Mouse (Mus musculus): ENCODE data around the gene Tmem141. TPM values are rescaled to one million over a fixed set of nuclear protein-coding genes. Genes with fewer than 3 reads are reported as not detected.

Gene Tmem141
- polyA plus RNA-seq, 1 experiment from 2014 or later, result 17.5 TPM

DNA sequence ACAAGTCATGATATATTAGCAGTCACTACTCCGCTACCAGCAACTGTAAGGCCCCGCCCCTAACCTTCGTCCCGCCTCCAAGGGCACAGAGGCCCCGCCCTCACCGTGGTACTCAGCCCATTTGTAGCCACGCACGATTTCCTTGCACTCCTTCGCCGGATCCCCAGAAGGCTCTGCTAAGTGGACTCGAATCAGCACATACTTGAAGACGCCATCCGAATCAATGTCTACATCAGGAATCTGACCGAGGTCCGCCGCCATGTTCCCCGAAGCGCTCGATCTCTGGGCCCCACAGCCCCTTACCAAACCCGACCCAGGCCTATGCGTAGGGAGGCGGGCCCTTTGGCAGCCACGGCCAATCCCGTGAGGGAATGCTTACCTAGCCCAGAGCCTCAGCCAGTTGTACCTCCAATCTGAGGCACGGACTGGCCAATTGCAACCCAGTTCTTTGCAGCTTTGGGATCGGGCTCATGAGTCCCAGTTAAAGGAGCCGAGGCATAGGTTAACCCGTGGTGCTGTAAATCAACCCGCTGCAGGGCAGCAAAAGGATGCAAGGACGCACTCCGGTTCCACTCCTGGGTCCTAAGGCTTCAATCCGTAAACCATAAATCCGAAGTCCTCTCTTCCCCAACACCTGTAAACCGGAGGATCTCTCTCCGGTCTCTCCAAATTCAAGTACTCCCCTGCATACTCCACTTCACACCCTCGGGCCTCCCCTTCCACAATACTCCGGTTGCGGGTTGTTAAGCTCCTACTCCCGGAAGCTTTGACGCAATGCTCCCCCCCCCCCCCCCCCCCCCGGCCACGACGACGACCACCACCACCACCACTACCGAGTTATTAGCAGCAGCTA, 47.0 kb downstream of the Tmem141 start, which contains the start of the genes Mamdc4 and Phpt1:
TSS of gene Mamdc4 (minus strand) at position 267 of the 853 bp plus-strand sequence.
TSS of gene Phpt1 (minus strand) at position 646 of the 853 bp plus-strand sequence.
- WGBS, result under 1% methylated on average over 44 of the region's 45 CpGs
- peak within 1 kb of the TSS; percentile 92 for H3K4me2 ChIP-seq (ENCODE audit: low read depth, low read length)
- peaks cover 42% of the 10 kb centered on the region for H3K27me3 ChIP-seq (ENCODE audit: control insufficient read depth, insufficient read depth, low read length)
- no peaks in the 10 kb centered on the region for H3K9me3 ChIP-seq (replicated peaks; ENCODE audit: control insufficient read depth, low read length)
- peak within 1 kb of the TSS; percentile 68 for H3K9ac ChIP-seq (replicated peaks; ENCODE audit: low read length)
- no peaks in the 10 kb centered on the region for H3K36me3 ChIP-seq (replicated peaks; ENCODE audit: control insufficient read depth, insufficient read depth, low read depth, low read length)
- H3K4me1 ChIP-seq (ENCODE audit: control insufficient read depth, insufficient read depth, low read length), result peaks cover 3% of the 10 kb centered on the region
- peak within 1 kb of the TSS; percentile 56 for H3K4me3 ChIP-seq (ENCODE audit: low read depth, low read length)
- DNase-seq (ENCODE audit: low spot score), result peak; percentile 99
- H3K27ac ChIP-seq (replicated peaks; ENCODE audit: low read depth, low read length), result peak within 1 kb of the TSS; percentile 75
- peak; percentile 98 for ATAC-seq (replicated peaks; ENCODE audit: insufficient number of reproducible peaks, low FRiP score, low TSS enrichment, low read depth)

DNA sequence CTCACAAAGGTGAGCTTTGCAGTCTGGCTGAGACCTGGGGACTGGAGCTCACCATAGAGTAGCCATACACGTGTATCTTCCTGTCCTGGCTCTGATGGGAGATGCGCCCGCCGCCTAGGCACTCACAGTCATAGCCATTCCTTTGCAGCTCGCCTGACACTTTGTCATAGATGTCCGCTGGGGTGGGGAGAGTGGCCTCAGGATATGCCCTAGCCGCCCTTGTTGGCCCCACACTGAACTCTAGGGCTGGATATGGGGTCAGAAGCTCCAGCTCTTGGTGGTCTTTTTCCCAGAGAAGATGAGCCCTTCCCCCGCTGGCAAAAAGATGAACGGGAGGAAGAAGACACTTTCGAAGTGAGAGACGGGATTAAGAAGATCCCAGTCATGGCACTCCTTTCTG, 47.7 kb downstream of the Tmem141 start:
- peak overlapping the region; percentile 92 for H3K4me2 ChIP-seq (ENCODE audit: low read depth, low read length)

DNA sequence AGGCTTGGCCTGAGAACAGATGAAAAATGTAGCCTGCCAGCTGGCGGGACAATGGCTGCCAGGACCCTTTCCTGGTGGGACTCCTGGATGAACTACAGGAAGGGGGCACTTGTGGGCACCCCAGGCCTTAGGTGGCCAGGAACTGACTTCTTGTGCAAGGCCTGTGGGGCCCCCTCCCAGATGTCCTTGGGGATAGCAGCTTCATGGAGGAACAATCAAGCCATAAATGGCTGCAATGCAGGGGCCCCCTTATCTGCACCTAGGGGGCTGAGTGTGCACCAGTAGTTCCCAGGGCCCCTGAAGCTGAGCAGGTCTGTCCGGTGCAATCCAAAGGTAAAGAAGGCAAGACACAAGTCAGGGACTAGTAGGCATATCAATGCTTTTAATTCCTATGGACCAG, 48.7 kb downstream of the Tmem141 start:
- DNase-seq (ENCODE audit: low spot score), result no peak
- 89% methylated on average over 2 of the region's 2 CpGs for WGBS
- no peak overlapping the region for H3K4me3 ChIP-seq (ENCODE audit: low read depth, low read length)
- no peak overlapping the region for H3K9ac ChIP-seq (replicated peaks; ENCODE audit: low read length)
- no peak overlapping the region for H3K27ac ChIP-seq (replicated peaks; ENCODE audit: low read depth, low read length)
- H3K9me3 ChIP-seq (replicated peaks; ENCODE audit: control insufficient read depth, low read length), result no peaks in the 10 kb centered on the region
- peaks cover 25% of the 10 kb centered on the region for H3K27me3 ChIP-seq (ENCODE audit: control insufficient read depth, insufficient read depth, low read length)
- H3K4me2 ChIP-seq (ENCODE audit: low read depth, low read length), result no peak overlapping the region
- no peaks in the 10 kb centered on the region for H3K36me3 ChIP-seq (replicated peaks; ENCODE audit: control insufficient read depth, insufficient read depth, low read depth, low read length)
- H3K4me1 ChIP-seq (ENCODE audit: control insufficient read depth, insufficient read depth, low read length), result peaks cover 3% of the 10 kb centered on the region
- no peak for ATAC-seq (replicated peaks; ENCODE audit: insufficient number of reproducible peaks, low FRiP score, low TSS enrichment, low read depth)

More for the DNA sequence above, 47.7 kb downstream of the Tmem141 start:
- DNase-seq (ENCODE audit: low spot score), result no peak
- Histone ChIP-seq H3K4me3 (ENCODE audit: low read depth, low read length) (peak overlapping the region; percentile 56), H3K4me1 (ENCODE audit: control insufficient read depth, insufficient read depth, low read length) (peaks cover 3% of the 10 kb centered on the region), H3K9ac (replicated peaks; ENCODE audit: low read length) (peak overlapping the region; percentile 68), H3K9me3 (replicated peaks; ENCODE audit: control insufficient read depth, low read length) (no peaks in the 10 kb centered on the region), H3K27ac (replicated peaks; ENCODE audit: low read depth, low read length) (no peak overlapping the region), H3K27me3 (ENCODE audit: control insufficient read depth, insufficient read depth, low read length) (peaks cover 36% of the 10 kb centered on the region), H3K36me3 (replicated peaks; ENCODE audit: control insufficient read depth, insufficient read depth, low read depth, low read length) (no peaks in the 10 kb centered on the region)
- 19% methylated on average over 11 of the region's 11 CpGs for WGBS
- ATAC-seq (replicated peaks; ENCODE audit: insufficient number of reproducible peaks, low FRiP score, low TSS enrichment, low read depth), result no peak

DNA sequence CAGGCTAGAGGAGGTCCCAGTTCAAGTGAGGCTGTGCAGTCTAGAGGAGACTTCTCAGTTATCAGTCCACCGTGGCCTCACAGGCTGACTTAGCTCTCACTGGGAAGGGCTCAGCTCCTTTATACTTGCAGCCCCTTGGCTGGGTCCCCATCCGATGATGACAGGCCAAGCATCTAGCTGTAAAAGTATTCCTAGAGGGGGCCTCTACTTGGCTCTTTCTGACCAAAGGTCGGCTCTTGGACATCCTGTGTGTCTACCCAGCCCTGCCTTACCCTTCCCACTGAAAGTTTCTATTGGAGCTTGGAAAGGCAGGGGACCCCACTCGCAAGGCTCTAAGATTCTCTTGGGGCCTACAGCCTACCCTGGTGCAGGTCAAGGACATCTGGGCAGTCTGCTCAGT, 50.6 kb downstream of the Tmem141 start:
- Histone ChIP-seq H3K4me2 (ENCODE audit: low read depth, low read length) (no peak overlapping the region), H3K27me3 (ENCODE audit: control insufficient read depth, insufficient read depth, low read length) (peaks cover 7% of the 10 kb centered on the region), H3K4me1 (ENCODE audit: control insufficient read depth, insufficient read depth, low read length) (no peaks in the 10 kb centered on the region; the same call in 1 of the 2 replicates), H3K27ac (replicated peaks; ENCODE audit: low read depth, low read length) (no peak overlapping the region), H3K9me3 (replicated peaks; ENCODE audit: control insufficient read depth, low read length) (no peaks in the 10 kb centered on the region), H3K9ac (replicated peaks; ENCODE audit: low read length) (no peak overlapping the region), H3K4me3 (ENCODE audit: low read depth, low read length) (no peak overlapping the region), H3K36me3 (replicated peaks; ENCODE audit: control insufficient read depth, insufficient read depth, low read depth, low read length) (no peaks in the 10 kb centered on the region)
- DNase-seq (ENCODE audit: low spot score) (no peak), ATAC-seq (replicated peaks; ENCODE audit: insufficient number of reproducible peaks, low FRiP score, low TSS enrichment, low read depth) (no peak)
- 92% methylated on average over 4 of the region's 4 CpGs for WGBS

Other genes with a start within 250 kb of the Tmem141 start
- 39.1 and 43.2 TPM in 2 replicates for gene Sapcd2, start 249.7 kb downstream of the Tmem141 start, polyA plus RNA-seq (2014; fragmentation: Nextera tagmentation; extraction: Ambion mirVana)
- gene Entpd2, start 226.1 kb downstream of the Tmem141 start, polyA plus RNA-seq (2014; fragmentation: Nextera tagmentation; extraction: Ambion mirVana), result 0.10 and 0.28 TPM in 2 replicates
- gene Npdc1, start 222.7 kb downstream of the Tmem141 start, polyA plus RNA-seq (2014; fragmentation: Nextera tagmentation; extraction: Ambion mirVana), result 26.8 and 38.0 TPM in 2 replicates
- not detected in 2 replicates for gene Fut7, start 198.7 kb downstream of the Tmem141 start, polyA plus RNA-seq (2014; fragmentation: Nextera tagmentation; extraction: Ambion mirVana)
- 2.2 TPM in 2 replicates for gene Abca2, start 193.3 kb downstream of the Tmem141 start, polyA plus RNA-seq (2014; fragmentation: Nextera tagmentation; extraction: Ambion mirVana)
- gene Clic3, start 165.2 kb downstream of the Tmem141 start, polyA plus RNA-seq (2014; fragmentation: Nextera tagmentation; extraction: Ambion mirVana), result 0.71 TPM in 1 of 2 replicates, not detected in the other
- gene Paxx, start 160.9 kb downstream of the Tmem141 start, polyA plus RNA-seq (2014; fragmentation: Nextera tagmentation; extraction: Ambion mirVana), result 12.4 and 14.3 TPM in 2 replicates
- 0.26 and 0.28 TPM in 2 replicates for gene Ptgds, start 152.0 kb downstream of the Tmem141 start, polyA plus RNA-seq (2014; fragmentation: Nextera tagmentation; extraction: Ambion mirVana)
- gene Lcn12, start 128.1 kb downstream of the Tmem141 start, polyA plus RNA-seq (2014; fragmentation: Nextera tagmentation; extraction: Ambion mirVana), result not detected in 2 replicates
- gene Fbxw5, start 121.3 kb downstream of the Tmem141 start, polyA plus RNA-seq (2014; fragmentation: Nextera tagmentation; extraction: Ambion mirVana), result 51.1 and 56.4 TPM in 2 replicates
- gene C8g, start 120.3 kb downstream of the Tmem141 start, polyA plus RNA-seq (2014; fragmentation: Nextera tagmentation; extraction: Ambion mirVana), result 3.8 and 4.3 TPM in 2 replicates
- 35.6 and 36.0 TPM in 2 replicates for gene Traf2, start 75.1 kb downstream of the Tmem141 start, polyA plus RNA-seq (2014; fragmentation: Nextera tagmentation; extraction: Ambion mirVana)
- gene Edf1, start 64.2 kb downstream of the Tmem141 start, polyA plus RNA-seq (2014; fragmentation: Nextera tagmentation; extraction: Ambion mirVana), result 336 and 375 TPM in 2 replicates
- 1.2 and 8.5 TPM in 2 replicates for gene Mamdc4, start 47.2 kb downstream of the Tmem141 start, polyA plus RNA-seq (2014; fragmentation: Nextera tagmentation; extraction: Ambion mirVana)
- 145 and 157 TPM in 2 replicates for gene Phpt1, start 46.8 kb downstream of the Tmem141 start, polyA plus RNA-seq (2014; fragmentation: Nextera tagmentation; extraction: Ambion mirVana)
- gene Ajm1, start 40.2 kb downstream of the Tmem141 start, polyA plus RNA-seq (2014; fragmentation: Nextera tagmentation; extraction: Ambion mirVana), result 0.07 and 0.25 TPM in 2 replicates
- 44.3 and 46.0 TPM in 2 replicates for gene Rabl6, start 13.5 kb downstream of the Tmem141 start, polyA plus RNA-seq (2014; fragmentation: Nextera tagmentation; extraction: Ambion mirVana)
- gene Ccdc183, start 4.3 kb downstream of the Tmem141 start, polyA plus RNA-seq (2014; fragmentation: Nextera tagmentation; extraction: Ambion mirVana), result 0.15 and 0.18 TPM in 2 replicates
- gene Fcna, start 6.0 kb upstream of the Tmem141 start, polyA plus RNA-seq (2014; fragmentation: Nextera tagmentation; extraction: Ambion mirVana), result 0.52 and 0.81 TPM in 2 replicates
- not detected in 2 replicates for gene Lcn8, start 31.1 kb upstream of the Tmem141 start, polyA plus RNA-seq (2014; fragmentation: Nextera tagmentation; extraction: Ambion mirVana)
- not detected in 2 replicates for gene Lcn5, start 35.9 kb upstream of the Tmem141 start, polyA plus RNA-seq (2014; fragmentation: Nextera tagmentation; extraction: Ambion mirVana)
- not detected in 2 replicates for gene Lcn6, start 54.8 kb upstream of the Tmem141 start, polyA plus RNA-seq (2014; fragmentation: Nextera tagmentation; extraction: Ambion mirVana)
- not detected in 2 replicates for gene Lcn10, start 60.7 kb upstream of the Tmem141 start, polyA plus RNA-seq (2014; fragmentation: Nextera tagmentation; extraction: Ambion mirVana)
- gene Obp2a, start 78.0 kb upstream of the Tmem141 start, polyA plus RNA-seq (2014; fragmentation: Nextera tagmentation; extraction: Ambion mirVana), result not detected in 2 replicates
- gene Bmyc, start 84.7 kb upstream of the Tmem141 start, polyA plus RNA-seq (2014; fragmentation: Nextera tagmentation; extraction: Ambion mirVana), result 66.2 and 72.5 TPM in 2 replicates
- gene Obp2b, start 115.0 kb upstream of the Tmem141 start, polyA plus RNA-seq (2014; fragmentation: Nextera tagmentation; extraction: Ambion mirVana), result not detected in 2 replicates
- not detected in 2 replicates for gene Lcn3, start 143.6 kb upstream of the Tmem141 start, polyA plus RNA-seq (2014; fragmentation: Nextera tagmentation; extraction: Ambion mirVana)
- gene Lcn11, start 155.0 kb upstream of the Tmem141 start, polyA plus RNA-seq (2014; fragmentation: Nextera tagmentation; extraction: Ambion mirVana), result not detected in 2 replicates
- gene Gm13539, start 160.3 kb upstream of the Tmem141 start, polyA plus RNA-seq (2014; fragmentation: Nextera tagmentation; extraction: Ambion mirVana), result not detected in 2 replicates
- gene Glt6d1, start 193.8 kb upstream of the Tmem141 start, polyA plus RNA-seq (2014; fragmentation: Nextera tagmentation; extraction: Ambion mirVana), result not detected in 2 replicates
- gene Lcn9, start 201.1 kb upstream of the Tmem141 start, polyA plus RNA-seq (2014; fragmentation: Nextera tagmentation; extraction: Ambion mirVana), result not detected in 2 replicates
- gene Sohlh1, start 225.2 kb upstream of the Tmem141 start, polyA plus RNA-seq (2014; fragmentation: Nextera tagmentation; extraction: Ambion mirVana), result not detected in 2 replicates
- 0.10 and 0.28 TPM in 2 replicates for gene Kcnt1, start 241.7 kb upstream of the Tmem141 start, polyA plus RNA-seq (2014; fragmentation: Nextera tagmentation; extraction: Ambion mirVana)